Mouse (Mus musculus): ENCODE data around the gene Cpb2. TPM values are rescaled to one million over a fixed set of nuclear protein-coding genes. Genes with fewer than 3 reads are reported as not detected.

The Cpb2 gene
- polyA plus RNA-seq, 1 experiment from 2014 or later: 198 TPM

GRCm38 (mm10) chr14:75323354-75323753 lies 81.3 kb downstream of the Cpb2 start:
- H3K27me3 ChIP-seq (ENCODE audit: control insufficient read depth, insufficient read depth, low read depth, low read length): no peaks in the 10 kb centered on the region
- H3K9ac ChIP-seq (ENCODE audit: low read depth, low read length): no peak overlapping the region
- H3K4me3 ChIP-seq (ENCODE audit: low read depth, low read length): no peak overlapping the region
- no peaks in the 10 kb centered on the region for H3K9me3 ChIP-seq (replicated peaks; ENCODE audit: control insufficient read depth, low read length)
- no peaks in the 10 kb centered on the region; the same call in 1 of the 2 replicates for H3K4me1 ChIP-seq (ENCODE audit: control insufficient read depth, low read depth, low read length)
- peaks cover 15% of the 10 kb centered on the region for H3K36me3 ChIP-seq (ENCODE audit: control insufficient read depth, insufficient read depth)
- H3K27ac ChIP-seq (ENCODE audit: low read length): no peak overlapping the region
- WGBS (ENCODE audit: insufficient replicate concordance): 91% methylated on average over 32 of the region's 32 CpGs
- H3K4me2 ChIP-seq (ENCODE audit: low read depth, low read length): no peak overlapping the region
- ATAC-seq (ENCODE audit: low read depth): no peak

GRCm38 (mm10) chr14:75328062-75328461 lies 86.0 kb downstream of the Cpb2 start:
- no peak overlapping the region for H3K4me3 ChIP-seq (ENCODE audit: low read depth, low read length)
- no peak for ATAC-seq (ENCODE audit: low read depth)
- H3K4me1 ChIP-seq (ENCODE audit: control insufficient read depth, low read depth, low read length): no peaks in the 10 kb centered on the region
- no peaks in the 10 kb centered on the region for H3K27me3 ChIP-seq (ENCODE audit: control insufficient read depth, insufficient read depth, low read depth, low read length)
- H3K27ac ChIP-seq (ENCODE audit: low read length): no peak overlapping the region
- 54% methylated on average over 8 of the region's 8 CpGs for WGBS (ENCODE audit: insufficient replicate concordance)
- no peak overlapping the region for H3K4me2 ChIP-seq (ENCODE audit: low read depth, low read length)
- no peak overlapping the region for H3K9ac ChIP-seq (ENCODE audit: low read depth, low read length)
- H3K36me3 ChIP-seq (ENCODE audit: control insufficient read depth, insufficient read depth): peaks cover 22% of the 10 kb centered on the region
- H3K9me3 ChIP-seq (replicated peaks; ENCODE audit: control insufficient read depth, low read length): no peaks in the 10 kb centered on the region

- no peak for ATAC-seq (ENCODE audit: low read depth)
- H3K4me3 ChIP-seq (ENCODE audit: low read depth, low read length): no peak overlapping the region
- no peaks in the 10 kb centered on the region for H3K27me3 ChIP-seq (ENCODE audit: control insufficient read depth, insufficient read depth, low read depth, low read length)
- H3K4me2 ChIP-seq (ENCODE audit: low read depth, low read length): no peak overlapping the region
- WGBS (ENCODE audit: insufficient replicate concordance): 90% methylated on average over 6 of the region's 6 CpGs
- H3K27ac ChIP-seq (ENCODE audit: low read length): no peak overlapping the region
- no peaks in the 10 kb centered on the region for H3K4me1 ChIP-seq (ENCODE audit: control insufficient read depth, low read depth, low read length)
- H3K36me3 ChIP-seq (ENCODE audit: control insufficient read depth, insufficient read depth): peaks cover 16% of the 10 kb centered on the region
- H3K9ac ChIP-seq (ENCODE audit: low read depth, low read length): no peak overlapping the region
- no peaks in the 10 kb centered on the region for H3K9me3 ChIP-seq (replicated peaks; ENCODE audit: control insufficient read depth, low read length)
These were observed 88.5 kb downstream of the Cpb2 start for GRCm38 (mm10) chr14:75330621-75331020.

Small RNA genes within 50 kb of the gene (microRNA-seq; reads per million reads assigned to microRNA genes)
- not detected for gene Gm44482

Other genes starting within 250 kb of the Cpb2 start
- 0.23 and 0.33 TPM in 2 replicates for gene Rubcnl, start 226.3 kb upstream of the Cpb2 start, polyA plus RNA-seq (2015; fragmentation: Nextera tagmentation; extraction: Ambion mirVana)
- gene Lrrc63, start 111.4 kb upstream of the Cpb2 start, polyA plus RNA-seq (2015; fragmentation: Nextera tagmentation; extraction: Ambion mirVana): 0.05 TPM in 1 of 2 replicates, not detected in the other
- 43.0 and 43.1 TPM in 2 replicates for gene Lcp1, start 111.2 kb upstream of the Cpb2 start, polyA plus RNA-seq (2015; fragmentation: Nextera tagmentation; extraction: Ambion mirVana)
- gene Zc3h13, start 42.1 kb downstream of the Cpb2 start, polyA plus RNA-seq (2015; fragmentation: Nextera tagmentation; extraction: Ambion mirVana): 10.2 and 11.3 TPM in 2 replicates
- 0.07 TPM in 2 replicates for gene Siah3, start 213.7 kb downstream of the Cpb2 start, polyA plus RNA-seq (2015; fragmentation: Nextera tagmentation; extraction: Ambion mirVana)

All from liver, embryonic 16.5 days (tissue).